Comparison of ENCODE assay signal across 23 mouse cellular contexts in genomic region chr17:83161731-83162130, GRCm38 (mm10). TPM values are rescaled to one million over a fixed set of nuclear protein-coding genes. Genes with fewer than 3 reads are reported as not detected.
DNase-seq lines count a peak whose midpoint lies in the region; ATAC-seq and TF ChIP-seq lines count a peak whose summit lies in the region.
"Had no signal": no experiment of that assay in that cellular context is flagged by ENCODE, and none has a peak within 500 bp of the region (broad histone marks: within the 10 kb centered on the region; RNA-seq: fewer than 3 reads in every experiment).

No protein-coding gene starts in this region.

- H3K4me1 ChIP-seq in heart, embryonic 11.5 days (ENCODE audit: control insufficient read depth, insufficient read depth, low read length): peaks cover 16% of the 10 kb centered on the region
- H3K4me1 ChIP-seq in lung, postnatal 0 days (ENCODE audit: insufficient read depth, low read depth, low read length): no peaks in the 10 kb centered on the region

- no peak overlapping the region for H3K4me3 ChIP-seq in heart, embryonic 11.5 days (ENCODE audit: low read depth, low read length)
- no peak overlapping the region for H3K4me3 ChIP-seq in lung, postnatal 0 days (ENCODE audit: low read depth, low read length)
- H3K4me3 ChIP-seq: embryonic facial prominence, embryonic 10.5 days; embryonic facial prominence, embryonic 12.5 days; forebrain, embryonic 13.5 days; forebrain, embryonic 15.5 days had no signal

- no peak overlapping the region for H3K4me2 ChIP-seq in heart, embryonic 11.5 days
- no peak overlapping the region for H3K4me2 ChIP-seq in lung, postnatal 0 days (replicated peaks; ENCODE audit: low read depth, low read length)
- H3K4me2 ChIP-seq: embryonic facial prominence, embryonic 12.5 days; forebrain, embryonic 13.5 days; forebrain, embryonic 15.5 days had no signal

- no peaks in the 10 kb centered on the region for H3K36me3 ChIP-seq in heart, embryonic 11.5 days (ENCODE audit: control insufficient read depth, insufficient read depth, low read length)
- no peaks in the 10 kb centered on the region for H3K36me3 ChIP-seq in lung, postnatal 0 days (ENCODE audit: insufficient read depth, low read length)
- H3K36me3 ChIP-seq: embryonic facial prominence, embryonic 10.5 days; embryonic facial prominence, embryonic 12.5 days; forebrain, embryonic 15.5 days; G1E had no signal

- WGBS in heart, embryonic 11.5 days (ENCODE audit: insufficient replicate concordance): 63% methylated on average over 2 of the region's 2 CpGs
- 40% methylated on average over 2 of the region's 2 CpGs for WGBS in lung, postnatal 0 days

- no peaks in the 10 kb centered on the region for H3K27me3 ChIP-seq in heart, embryonic 11.5 days (ENCODE audit: control insufficient read depth, insufficient read depth, low read length)
- H3K27me3 ChIP-seq in lung, postnatal 0 days (replicated peaks; ENCODE audit: insufficient read depth, low read length): no peaks in the 10 kb centered on the region
- H3K27me3 ChIP-seq: Patski had no signal

- 0 out of 2 replicates have a peak overlapping the region, but pooled peaks have one; percentile 28 for H3K9ac ChIP-seq in heart, embryonic 11.5 days (ENCODE audit: low read depth, low read length)
- H3K9ac ChIP-seq in lung, postnatal 0 days (replicated peaks; ENCODE audit: low read depth): no peak overlapping the region
- H3K9ac ChIP-seq: embryonic facial prominence, embryonic 12.5 days; forebrain, embryonic 13.5 days; forebrain, embryonic 15.5 days had no signal

- no peak for DNase-seq in heart, adult 8-10 months (ENCODE audit: low spot score)
- peak; percentile 65 for DNase-seq in lung, postnatal 0 days (ENCODE audit: low spot score)
- DNase-seq in lung, postnatal 10 days: no peak
- DNase-seq in lung, postnatal 36 days: peak; percentile 53
- no peak for DNase-seq in lung, postnatal 14 days
- DNase-seq: adrenal gland, adult 8-10 months; adrenal gland, postnatal 14 days; adrenal gland, postnatal 36 days; B cell, adult 2 months; cerebellum, adult 11-12 months; cerebellum, adult 2 months; cerebellum, adult 9-10 months; cerebellum, postnatal 10 days; cerebellum, postnatal 25 days had no signal

- ATAC-seq in heart, embryonic 11.5 days (replicated peaks; ENCODE audit: insufficient number of reproducible peaks, low FRiP score, low TSS enrichment): no peak
- ATAC-seq in lung, postnatal 0 days: peak; percentile 76
- ATAC-seq: activated CD4-positive, CD25-positive, alpha-beta regulatory T cell, adult 4 months; CD4-positive, CD25-positive, alpha-beta regulatory T cell, adult 4 months; forebrain, embryonic 13.5 days; forebrain, embryonic 15.5 days; Patski had no signal

- no peak overlapping the region for H3K27ac ChIP-seq in heart, embryonic 11.5 days (ENCODE audit: low read depth, low read length)
- H3K27ac ChIP-seq in lung, postnatal 0 days (ENCODE audit: low read length): no peak overlapping the region
- H3K27ac ChIP-seq: embryonic facial prominence, embryonic 10.5 days; embryonic facial prominence, embryonic 12.5 days; forebrain, embryonic 13.5 days; forebrain, embryonic 15.5 days had no signal

- no peak for TF ChIP-seq CTCF in lung, postnatal 0 days (IDR thresholded peaks at IDR 0.05)

- peak; percentile 35; the same call in 1 of the 2 replicates for TF ChIP-seq EP300 in lung, postnatal 0 days (IDR thresholded peaks at IDR 0.05)

- no peaks in the 10 kb centered on the region for H3K9me3 ChIP-seq in heart, embryonic 11.5 days (replicated peaks; ENCODE audit: control insufficient read depth, low read length)
- H3K9me3 ChIP-seq in lung, postnatal 0 days (ENCODE audit: low read length): no peaks in the 10 kb centered on the region
- H3K9me3 ChIP-seq: embryonic facial prominence, embryonic 10.5 days; embryonic facial prominence, embryonic 12.5 days; forebrain, embryonic 13.5 days; forebrain, embryonic 15.5 days had no signal

RNA-seq across cellular contexts. Expression of gene Pkdcc, which starts 53.4 kb away (rescaled TPM):
- 17.9 and 18.0 TPM in 2 replicates for polyA plus RNA-seq in heart, embryonic 11.5 days (2014; fragmentation: Nextera tagmentation; extraction: Ambion mirVana)
- 10 to 100 TPM; 46.4 to 59.2 (median 52.7) TPM for total RNA-seq in heart, adult 8-10 months (2022)
- polyA plus RNA-seq in lung, postnatal 0 days (2015; fragmentation: Nextera tagmentation; extraction: Ambion mirVana): 3.6 and 3.9 TPM in 2 replicates
- total RNA-seq: G1E had no signal
- polyA plus RNA-seq: CD4-positive, CD25-positive, alpha-beta regulatory T cell, adult 4 months; G1E had no signal

Comparison
In these comparisons a context has a peak if more than half of its experiments do, and no peak if none do; other contexts are left out.
1. DNase-seq: peak in lung, postnatal 0 days (single experiment) and lung, postnatal 36 days (single experiment); none in heart, adult 8-10 months (single experiment), lung, postnatal 10 days (single experiment) and lung, postnatal 14 days (single experiment).